ENCODE assay signal across 12 mouse cellular contexts in the genomic region with DNA sequence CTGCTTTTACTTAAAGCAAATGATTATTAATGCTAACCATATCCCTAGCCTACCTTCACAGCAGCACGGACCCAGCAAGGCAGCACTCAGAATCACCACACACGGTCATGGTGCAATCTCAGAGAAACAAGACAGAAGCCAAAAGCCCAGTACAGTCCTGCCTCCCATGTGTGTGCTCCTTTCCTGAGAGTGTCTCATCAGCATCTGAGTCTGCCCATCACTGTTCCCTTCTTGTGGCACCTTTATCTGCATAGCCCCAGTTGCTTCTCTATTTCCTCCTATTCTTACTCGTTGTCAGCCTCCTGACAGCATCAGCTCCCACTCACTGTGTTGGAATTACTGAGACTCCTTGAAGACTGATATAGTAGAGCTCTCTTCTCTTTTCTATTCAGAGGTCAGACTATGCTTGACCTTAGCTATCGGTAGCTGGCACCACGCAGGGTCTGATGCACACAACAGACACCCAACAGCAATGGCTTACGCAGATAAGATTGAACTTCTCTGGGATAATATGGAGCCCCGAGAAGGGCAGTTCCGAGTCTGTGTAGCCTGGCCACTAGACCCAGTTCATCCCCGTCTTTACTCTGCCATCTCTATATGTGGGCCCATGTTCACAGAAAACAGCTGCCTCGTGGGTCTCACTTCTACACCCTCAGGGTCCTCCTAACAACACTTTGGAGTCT.
"Had no signal": no experiment of that assay in that cellular context is flagged by ENCODE, and none has a peak within 500 bp of the region (broad histone marks: within the 10 kb centered on the region; RNA-seq: fewer than 3 reads in every experiment).

No protein-coding gene starts in this region.

- DNase-seq: kidney, adult 18-20 months; kidney, postnatal 10 days; kidney, postnatal 4 days; lung, postnatal 14 days; right cerebral cortex, postnatal 14 days; thymus, postnatal 4 days had no signal

- H3K27me3 ChIP-seq: intestine, embryonic 15.5 days; limb, embryonic 12.5 days; lung, embryonic 15.5 days; midbrain, embryonic 12.5 days had no signal

- H3K4me1 ChIP-seq: intestine, embryonic 15.5 days; limb, embryonic 12.5 days; lung, embryonic 15.5 days; midbrain, embryonic 12.5 days had no signal

- H3K9me3 ChIP-seq: intestine, embryonic 15.5 days; limb, embryonic 12.5 days; lung, embryonic 15.5 days; midbrain, embryonic 12.5 days had no signal

- ATAC-seq: intestine, embryonic 15.5 days had no signal

- H3K4me2 ChIP-seq: intestine, embryonic 15.5 days; limb, embryonic 12.5 days; lung, embryonic 15.5 days; midbrain, embryonic 12.5 days had no signal

- H3K4me3 ChIP-seq: intestine, embryonic 15.5 days; layer of hippocampus, adult 2 months; limb, embryonic 12.5 days; lung, embryonic 15.5 days; midbrain, embryonic 12.5 days had no signal

- H3K36me3 ChIP-seq: intestine, embryonic 15.5 days; limb, embryonic 12.5 days; lung, embryonic 15.5 days; midbrain, embryonic 12.5 days had no signal

- H3K27ac ChIP-seq: intestine, embryonic 15.5 days; layer of hippocampus, adult 2 months; limb, embryonic 12.5 days; lung, embryonic 15.5 days; macrophage; midbrain, embryonic 12.5 days had no signal

- H3K9ac ChIP-seq: intestine, embryonic 15.5 days; limb, embryonic 12.5 days; lung, embryonic 15.5 days; midbrain, embryonic 12.5 days had no signal
